Mouse (Mus musculus) heart, postnatal 0 days (tissue): ENCODE data around the gene Tpp1.

ENCODE experiments used
- CTCF ChIP-seq: IDR thresholded peaks from 2 replicates; pipeline ENCODE4 v1.5.1; 2016; ENCODE audit warnings: antibody characterized with exemption, control low read depth, low read depth
- EP300 ChIP-seq: IDR thresholded peaks from 2 replicates; pipeline ENCODE4 v1.6.1; 2016; ENCODE audit warnings: antibody characterized with exemption, low read depth

DNA sequence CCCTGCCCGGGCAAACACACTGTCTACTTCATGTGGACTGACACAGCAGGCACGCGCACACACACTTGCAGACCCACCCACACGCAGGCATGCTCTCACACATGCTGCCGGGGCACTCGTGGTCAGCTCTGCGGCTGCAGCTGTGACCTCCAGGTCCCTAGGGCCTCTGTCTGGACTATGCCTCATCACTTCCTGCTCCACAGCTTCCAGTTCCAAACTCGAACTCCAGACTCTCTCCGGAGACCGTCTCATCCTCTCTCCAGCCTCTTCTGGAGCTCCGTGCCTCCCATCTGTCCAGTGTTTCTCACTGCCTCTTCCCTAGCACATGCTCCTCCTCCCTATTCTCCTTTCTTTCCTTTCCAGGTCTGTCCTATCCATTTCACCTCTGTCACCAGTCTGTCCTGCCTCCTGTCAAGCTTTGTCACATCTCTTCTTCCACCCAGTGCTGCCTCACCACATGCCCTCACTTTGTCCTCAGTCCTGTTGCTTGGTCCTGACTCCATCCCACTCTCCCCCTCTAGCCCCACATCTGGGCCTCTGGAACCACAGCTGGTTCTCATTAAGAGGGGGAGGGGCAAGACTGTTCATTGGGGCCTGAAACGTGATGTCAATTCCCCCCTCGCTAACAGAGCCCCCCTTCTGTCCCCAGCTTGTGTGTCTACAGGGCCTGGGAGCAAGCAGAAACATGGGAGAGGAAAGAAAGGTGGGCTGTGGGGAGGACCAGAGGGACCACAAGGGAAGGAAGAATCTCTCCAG, 25.9 kb upstream of the Tpp1 start:
- TF ChIP-seq CTCF (no peak), EP300 (no peak)
